Mouse (Mus musculus): Measurements from ENCODE around the gene Tspan33. TPM values are rescaled to one million over a fixed set of nuclear protein-coding genes. Genes with fewer than 3 reads are reported as not detected.

Gene Tspan33
- polyA plus RNA-seq, 1 experiment from 2014 or later, result 12.1 TPM

DNA sequence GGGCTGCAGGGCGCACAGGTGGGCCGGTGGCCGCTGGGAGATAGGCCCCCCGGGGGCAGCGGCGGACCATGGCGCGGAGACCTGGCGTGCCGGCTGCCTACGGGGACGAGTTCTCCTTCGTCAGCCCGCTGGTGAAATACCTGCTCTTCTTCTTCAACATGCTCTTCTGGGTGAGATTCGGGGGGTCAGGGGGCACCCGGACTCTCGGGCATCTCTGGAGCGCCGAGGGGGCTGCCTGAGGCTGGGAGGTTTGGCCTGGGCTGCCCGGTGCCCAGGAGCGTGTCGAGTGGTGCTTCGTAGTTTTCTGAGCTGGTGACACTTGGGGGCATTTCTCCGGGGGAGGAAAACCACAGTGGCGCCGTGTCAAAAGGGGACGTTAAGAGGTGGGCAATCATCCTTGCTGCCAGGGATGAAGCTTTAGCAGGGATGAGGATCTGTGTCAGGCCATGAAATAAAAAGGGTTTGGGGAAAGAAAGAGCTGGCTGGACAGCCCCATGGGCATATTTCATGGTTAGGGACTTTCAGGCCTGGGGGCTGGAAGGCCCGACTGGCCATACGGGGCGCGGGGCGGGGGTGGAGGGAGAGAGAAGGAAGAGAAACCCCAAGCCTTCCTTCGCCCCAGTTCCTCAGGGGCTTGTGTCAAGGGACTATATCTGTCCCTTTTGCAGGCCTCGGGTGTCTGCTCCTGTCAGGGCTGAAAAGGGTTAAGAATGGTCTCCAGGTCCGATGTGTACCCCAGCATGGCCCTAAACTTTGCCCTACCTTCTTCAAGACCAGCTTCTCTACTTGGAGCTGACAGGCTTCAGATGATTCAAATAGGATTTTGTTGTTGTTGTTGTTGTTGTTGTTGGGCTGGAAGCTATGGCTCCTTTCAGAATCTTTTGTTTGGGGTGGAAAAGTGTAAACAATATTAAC, 610 bp downstream of the Tspan33 start:
- Histone ChIP-seq H3K27me3 (ENCODE audit: control insufficient read depth, insufficient read depth, low read length) (peaks cover 19% of the 10 kb centered on the region), H3K4me3 (ENCODE audit: low read depth, low read length) (peak overlapping the region; percentile 85), H3K9ac (ENCODE audit: low read depth, low read length) (peak overlapping the region; percentile 90), H3K9me3 (replicated peaks; ENCODE audit: control insufficient read depth, low read length) (no peaks in the 10 kb centered on the region), H3K4me1 (ENCODE audit: control insufficient read depth, insufficient read depth, low read length) (peaks cover 8% of the 10 kb centered on the region; the same call in 1 of the 2 replicates), H3K4me2 (peak overlapping the region; percentile 99), H3K36me3 (ENCODE audit: control insufficient read depth, insufficient read depth, low read length) (no peaks in the 10 kb centered on the region), H3K27ac (ENCODE audit: low read depth, low read length) (peak overlapping the region; percentile 66; the same call in 1 of the 2 replicates)
- 5% methylated on average over 34 of the region's 35 CpGs for WGBS (ENCODE audit: insufficient replicate concordance)
- no peak for ATAC-seq (replicated peaks; ENCODE audit: insufficient number of reproducible peaks, low FRiP score, low TSS enrichment)

DNA sequence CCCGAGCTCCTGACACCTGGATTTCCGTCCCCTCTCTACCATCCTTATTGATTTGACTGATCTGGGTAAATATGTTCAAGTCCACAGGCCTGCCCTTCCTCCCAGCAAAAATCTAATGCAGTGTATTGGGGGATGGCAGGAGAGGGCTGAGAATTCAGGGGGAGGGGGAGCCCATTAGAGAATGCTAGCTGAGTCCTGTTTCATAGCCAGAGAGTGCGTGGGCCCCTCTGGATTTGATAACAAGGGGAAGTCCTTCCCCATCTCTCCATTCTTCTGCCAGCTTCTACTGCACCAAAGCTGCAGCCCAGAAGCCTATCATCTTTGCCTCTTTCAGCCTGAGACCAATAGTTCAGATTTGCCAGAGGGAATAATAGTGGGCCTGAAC, 1.3 kb downstream of the Tspan33 start:
- Histone ChIP-seq H3K9me3 (replicated peaks; ENCODE audit: control insufficient read depth, low read length) (no peaks in the 10 kb centered on the region), H3K9ac (ENCODE audit: low read depth, low read length) (peak overlapping the region; percentile 90), H3K4me2 (peak overlapping the region; percentile 99), H3K4me1 (ENCODE audit: control insufficient read depth, insufficient read depth, low read length) (peaks cover 8% of the 10 kb centered on the region; the same call in 1 of the 2 replicates), H3K36me3 (ENCODE audit: control insufficient read depth, insufficient read depth, low read length) (no peaks in the 10 kb centered on the region), H3K4me3 (ENCODE audit: low read depth, low read length) (peak overlapping the region; percentile 85), H3K27ac (ENCODE audit: low read depth, low read length) (peak overlapping the region; percentile 66), H3K27me3 (ENCODE audit: control insufficient read depth, insufficient read depth, low read length) (peaks cover 19% of the 10 kb centered on the region)
- no peak for ATAC-seq (replicated peaks; ENCODE audit: insufficient number of reproducible peaks, low FRiP score, low TSS enrichment)
- 47% methylated on average over 3 of the region's 3 CpGs for WGBS (ENCODE audit: insufficient replicate concordance)

DNA sequence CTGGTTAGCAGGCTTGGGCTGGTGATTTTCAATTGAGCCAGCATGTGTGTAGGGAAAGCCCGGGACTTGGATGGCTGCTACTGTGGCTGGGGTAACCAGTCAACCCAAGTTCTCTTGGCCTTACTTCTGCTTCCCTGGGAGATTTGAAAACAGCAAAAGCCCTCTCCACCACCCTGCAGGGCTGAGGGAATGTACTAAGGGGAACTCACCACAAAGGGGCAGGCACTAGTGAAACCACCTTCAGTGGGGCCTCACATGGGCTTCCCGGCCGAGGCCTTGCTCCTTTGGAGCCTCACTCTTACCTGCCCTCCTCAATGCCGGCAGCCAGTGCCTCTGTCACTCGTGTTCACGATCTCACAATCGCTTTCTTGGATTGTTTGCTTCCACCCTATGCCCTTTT, 2.0 kb downstream of the Tspan33 start:
- ATAC-seq (replicated peaks; ENCODE audit: insufficient number of reproducible peaks, low FRiP score, low TSS enrichment), result no peak
- Histone ChIP-seq H3K4me2 (peak overlapping the region; percentile 99), H3K36me3 (ENCODE audit: control insufficient read depth, insufficient read depth, low read length) (no peaks in the 10 kb centered on the region), H3K9me3 (replicated peaks; ENCODE audit: control insufficient read depth, low read length) (no peaks in the 10 kb centered on the region), H3K27ac (ENCODE audit: low read depth, low read length) (peak overlapping the region; percentile 66), H3K27me3 (ENCODE audit: control insufficient read depth, insufficient read depth, low read length) (peaks cover 16% of the 10 kb centered on the region), H3K4me3 (ENCODE audit: low read depth, low read length) (peak overlapping the region; percentile 85), H3K9ac (ENCODE audit: low read depth, low read length) (peak overlapping the region; percentile 90; the same call in 1 of the 2 replicates), H3K4me1 (ENCODE audit: control insufficient read depth, insufficient read depth, low read length) (peaks cover 8% of the 10 kb centered on the region; the same call in 1 of the 2 replicates)
- 70% methylated on average over 7 of the region's 7 CpGs for WGBS (ENCODE audit: insufficient replicate concordance)

DNA sequence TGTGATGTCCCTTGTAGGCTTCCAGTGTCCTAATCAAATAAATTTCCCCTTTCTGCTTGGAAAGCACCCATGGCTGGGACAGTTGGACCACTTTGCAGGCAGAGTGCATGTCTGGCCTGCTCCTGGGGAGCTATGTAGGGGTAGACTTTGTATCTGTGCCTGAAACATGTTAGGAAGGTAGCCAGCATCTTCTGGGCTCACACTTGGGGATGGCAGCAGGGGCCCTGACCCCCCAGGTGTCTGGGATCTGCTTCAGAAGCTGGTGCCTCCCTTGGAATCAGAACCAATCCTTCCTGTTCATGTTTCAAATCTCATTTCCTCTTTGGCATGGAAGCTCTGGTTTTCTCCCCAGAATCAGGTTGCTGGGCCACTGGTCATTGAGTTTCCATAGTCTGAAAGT, 3.1 kb downstream of the Tspan33 start:
- no peak for ATAC-seq (replicated peaks; ENCODE audit: insufficient number of reproducible peaks, low FRiP score, low TSS enrichment)
- H3K9ac ChIP-seq (ENCODE audit: low read depth, low read length), result peak overlapping the region; percentile 56

DNA sequence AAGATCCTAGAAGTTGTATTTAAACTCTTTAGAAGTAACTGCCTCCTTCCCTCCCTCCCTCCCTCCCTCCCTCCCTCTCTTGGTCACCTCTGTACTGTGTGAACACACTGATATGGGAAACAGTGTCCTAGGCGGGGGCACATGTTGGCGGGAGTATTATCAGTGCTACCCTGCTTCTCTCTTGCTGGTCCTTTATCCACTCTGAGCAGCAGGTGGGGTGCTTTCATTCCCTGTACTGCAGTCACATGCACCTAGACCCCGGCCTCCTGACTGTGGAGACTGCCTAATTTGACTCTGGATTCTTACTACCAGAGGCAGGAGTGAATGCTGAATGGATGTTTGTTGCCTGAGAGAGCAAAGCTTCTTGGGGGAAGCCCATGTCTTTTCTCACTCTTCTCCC, 3.5 kb downstream of the Tspan33 start:
- peak; percentile 83 for ATAC-seq (replicated peaks; ENCODE audit: insufficient number of reproducible peaks, low FRiP score, low TSS enrichment)
- Histone ChIP-seq H3K4me2 (peak overlapping the region; percentile 99), H3K9me3 (replicated peaks; ENCODE audit: control insufficient read depth, low read length) (no peaks in the 10 kb centered on the region), H3K9ac (ENCODE audit: low read depth, low read length) (peak overlapping the region; percentile 56; the same call in 1 of the 2 replicates), H3K36me3 (ENCODE audit: control insufficient read depth, insufficient read depth, low read length) (no peaks in the 10 kb centered on the region), H3K27ac (ENCODE audit: low read depth, low read length) (peak overlapping the region; percentile 75), H3K4me3 (ENCODE audit: low read depth, low read length) (no peak overlapping the region; the same call in 1 of the 2 replicates), H3K4me1 (ENCODE audit: control insufficient read depth, insufficient read depth, low read length) (peaks cover 8% of the 10 kb centered on the region; the same call in 1 of the 2 replicates), H3K27me3 (ENCODE audit: control insufficient read depth, insufficient read depth, low read length) (peaks cover 9% of the 10 kb centered on the region)
- 30% methylated on average over 3 of the region's 3 CpGs for WGBS (ENCODE audit: insufficient replicate concordance)

More for the DNA sequence above, 3.1 kb downstream of the Tspan33 start:
- H3K27ac ChIP-seq (ENCODE audit: low read depth, low read length), result peak overlapping the region; percentile 75
- no peaks in the 10 kb centered on the region for H3K9me3 ChIP-seq (replicated peaks; ENCODE audit: control insufficient read depth, low read length)
- peaks cover 9% of the 10 kb centered on the region for H3K27me3 ChIP-seq (ENCODE audit: control insufficient read depth, insufficient read depth, low read length)
- no peaks in the 10 kb centered on the region for H3K36me3 ChIP-seq (ENCODE audit: control insufficient read depth, insufficient read depth, low read length)
- H3K4me3 ChIP-seq (ENCODE audit: low read depth, low read length), result peak overlapping the region; percentile 8; the same call in 1 of the 2 replicates
- H3K4me2 ChIP-seq, result peak overlapping the region; percentile 99
- peaks cover 8% of the 10 kb centered on the region; the same call in 1 of the 2 replicates for H3K4me1 ChIP-seq (ENCODE audit: control insufficient read depth, insufficient read depth, low read length)

DNA sequence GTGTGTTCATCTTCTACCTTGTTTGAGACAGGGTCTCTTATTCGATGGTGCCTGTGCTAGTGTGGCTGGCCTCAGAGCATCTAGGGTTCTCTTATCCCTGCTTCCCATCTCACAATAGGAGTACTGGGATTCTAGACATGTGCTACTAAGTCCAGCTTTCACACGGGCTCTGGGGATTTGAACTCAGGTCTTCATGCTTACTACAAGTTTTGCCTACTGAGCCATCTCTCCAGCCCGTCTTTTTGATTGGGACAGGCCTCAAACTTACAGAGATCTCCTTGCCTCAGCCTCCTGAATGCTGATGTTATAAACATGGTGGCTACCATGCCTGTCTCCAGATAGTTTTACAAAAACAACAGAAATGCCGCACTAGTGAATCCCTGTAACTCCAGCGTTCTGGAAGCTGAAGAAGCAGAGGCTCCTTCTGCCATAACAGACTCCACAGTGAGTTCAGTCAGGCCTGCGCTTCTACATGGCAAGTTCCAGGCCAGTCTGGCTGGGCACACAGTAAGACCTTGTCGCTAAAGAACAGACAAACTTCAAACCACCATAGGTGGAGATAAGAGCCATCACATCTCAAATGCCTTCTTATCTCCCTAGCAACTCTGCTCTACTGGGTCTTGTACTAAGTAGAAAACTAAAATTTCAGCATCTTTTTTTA, 5.2 kb downstream of the Tspan33 start:
- ATAC-seq (replicated peaks; ENCODE audit: insufficient number of reproducible peaks, low FRiP score, low TSS enrichment), result peak; percentile 50; the same call in 1 of the 2 replicates
- 75% methylated on average over 7 of the region's 7 CpGs for WGBS (ENCODE audit: insufficient replicate concordance)
- Histone ChIP-seq H3K9ac (ENCODE audit: low read depth, low read length) (no peak overlapping the region), H3K27ac (ENCODE audit: low read depth, low read length) (peak overlapping the region; percentile 42), H3K9me3 (replicated peaks; ENCODE audit: control insufficient read depth, low read length) (no peaks in the 10 kb centered on the region), H3K4me3 (ENCODE audit: low read depth, low read length) (no peak overlapping the region), H3K4me1 (ENCODE audit: control insufficient read depth, insufficient read depth, low read length) (peaks cover 8% of the 10 kb centered on the region; the same call in 1 of the 2 replicates), H3K4me2 (peak overlapping the region; percentile 38), H3K36me3 (ENCODE audit: control insufficient read depth, insufficient read depth, low read length) (no peaks in the 10 kb centered on the region), H3K27me3 (ENCODE audit: control insufficient read depth, insufficient read depth, low read length) (no peaks in the 10 kb centered on the region)

DNA sequence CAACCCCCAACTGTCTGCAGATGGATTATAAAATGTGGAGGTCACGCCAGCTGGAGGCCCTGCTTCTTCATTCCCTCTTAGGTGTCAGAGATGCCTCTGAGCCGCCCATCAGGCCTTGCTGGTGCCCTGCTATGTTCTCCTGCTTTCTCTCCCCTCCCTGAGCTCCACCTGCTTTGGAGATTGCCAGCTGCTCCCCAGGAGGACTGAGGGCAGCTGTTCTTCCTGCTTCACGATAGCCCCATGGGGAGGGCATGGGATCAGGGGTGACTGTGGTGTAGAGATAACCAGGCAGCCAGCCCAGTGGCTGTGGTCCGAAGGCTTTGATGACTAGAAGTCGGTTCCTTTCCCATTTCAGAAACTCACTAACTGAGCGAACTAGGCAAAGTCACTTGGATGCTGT, 7.0 kb downstream of the Tspan33 start:
- H3K27me3 ChIP-seq (ENCODE audit: control insufficient read depth, insufficient read depth, low read length), result no peaks in the 10 kb centered on the region
- 46% methylated on average over 6 of the region's 6 CpGs for WGBS (ENCODE audit: insufficient replicate concordance)
- H3K4me3 ChIP-seq (ENCODE audit: low read depth, low read length), result 0 out of 2 replicates have a peak overlapping the region, but pooled peaks have one; percentile 14
- H3K27ac ChIP-seq (ENCODE audit: low read depth, low read length), result peak overlapping the region; percentile 90
- H3K4me2 ChIP-seq, result peak overlapping the region; percentile 49
- H3K36me3 ChIP-seq (ENCODE audit: control insufficient read depth, insufficient read depth, low read length), result no peaks in the 10 kb centered on the region
- H3K9ac ChIP-seq (ENCODE audit: low read depth, low read length), result no peak overlapping the region
- ATAC-seq (replicated peaks; ENCODE audit: insufficient number of reproducible peaks, low FRiP score, low TSS enrichment), result peak; percentile 85
- H3K4me1 ChIP-seq (ENCODE audit: control insufficient read depth, insufficient read depth, low read length), result peaks cover 4% of the 10 kb centered on the region; the same call in 1 of the 2 replicates
- H3K9me3 ChIP-seq (replicated peaks; ENCODE audit: control insufficient read depth, low read length), result no peaks in the 10 kb centered on the region

DNA sequence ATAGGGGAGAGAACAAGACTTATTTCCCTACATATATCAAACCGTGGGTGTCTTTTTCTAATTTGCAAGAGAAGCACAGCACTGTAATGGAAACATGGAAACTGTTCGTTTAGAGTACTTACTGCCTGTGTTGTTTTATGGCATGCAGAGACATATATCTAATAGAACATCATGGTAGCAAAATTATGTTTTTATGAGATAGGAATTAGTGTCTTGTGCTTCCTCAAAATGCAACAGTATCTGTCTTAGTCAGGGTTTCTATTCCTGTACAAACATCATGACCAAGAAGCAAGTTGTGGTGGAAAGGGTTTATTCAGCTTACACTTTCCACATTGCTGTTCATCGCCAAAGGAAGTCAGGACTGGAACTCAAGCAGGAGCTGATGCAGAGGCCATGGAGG, 8.1 kb downstream of the Tspan33 start:
- Histone ChIP-seq H3K9me3 (replicated peaks; ENCODE audit: control insufficient read depth, low read length) (no peaks in the 10 kb centered on the region), H3K27me3 (ENCODE audit: control insufficient read depth, insufficient read depth, low read length) (no peaks in the 10 kb centered on the region), H3K4me3 (ENCODE audit: low read depth, low read length) (0 out of 2 replicates have a peak overlapping the region, but pooled peaks have one; percentile 14), H3K36me3 (ENCODE audit: control insufficient read depth, insufficient read depth, low read length) (no peaks in the 10 kb centered on the region), H3K9ac (ENCODE audit: low read depth, low read length) (peak overlapping the region; percentile 62), H3K4me1 (ENCODE audit: control insufficient read depth, insufficient read depth, low read length) (peaks cover 4% of the 10 kb centered on the region; the same call in 1 of the 2 replicates), H3K4me2 (peak overlapping the region; percentile 49), H3K27ac (ENCODE audit: low read depth, low read length) (peak overlapping the region; percentile 85)
- ATAC-seq (replicated peaks; ENCODE audit: insufficient number of reproducible peaks, low FRiP score, low TSS enrichment), result no peak
- WGBS (ENCODE audit: insufficient replicate concordance), result 79% methylated on average over 3 of the region's 3 CpGs

Measured in heart, embryonic 11.5 days (tissue).